Mouse (Mus musculus) heart, adult 9 months (tissue): Measurements from ENCODE around the gene Pgam2.

Experiments used
- DNase-seq, 2 experiments: peaks; one replicate each; pipeline ENCODE4 v3.0.0; 2022; ENCODE audit warnings: low spot score in 2 of 2

Pgam2 gene

DNA sequence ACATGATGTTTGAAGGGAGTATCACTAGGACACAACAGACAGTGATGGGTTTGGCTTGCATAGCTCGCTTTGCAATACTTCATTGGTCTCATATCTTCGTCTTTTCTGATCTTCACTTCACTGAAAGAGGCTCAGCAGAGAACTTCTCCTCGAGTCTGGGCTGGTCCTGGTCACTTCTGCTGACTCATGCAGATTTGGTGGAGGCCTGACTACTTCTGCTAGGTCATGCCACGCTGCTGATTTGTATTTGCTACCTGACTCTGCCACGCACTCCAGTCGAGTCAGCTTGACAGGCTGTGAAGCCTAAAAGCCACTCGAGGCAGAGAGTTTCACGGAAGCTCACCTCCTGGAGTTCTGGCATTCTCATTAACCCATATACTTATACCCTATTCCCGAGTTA is 4.4 kb upstream of the Pgam2 start:
- DNase-seq = no peak

GRCm38 (mm10) chr11:5805711-5806110 is 2.2 kb upstream of the Pgam2 start:
- DNase-seq = no peak

DNA sequence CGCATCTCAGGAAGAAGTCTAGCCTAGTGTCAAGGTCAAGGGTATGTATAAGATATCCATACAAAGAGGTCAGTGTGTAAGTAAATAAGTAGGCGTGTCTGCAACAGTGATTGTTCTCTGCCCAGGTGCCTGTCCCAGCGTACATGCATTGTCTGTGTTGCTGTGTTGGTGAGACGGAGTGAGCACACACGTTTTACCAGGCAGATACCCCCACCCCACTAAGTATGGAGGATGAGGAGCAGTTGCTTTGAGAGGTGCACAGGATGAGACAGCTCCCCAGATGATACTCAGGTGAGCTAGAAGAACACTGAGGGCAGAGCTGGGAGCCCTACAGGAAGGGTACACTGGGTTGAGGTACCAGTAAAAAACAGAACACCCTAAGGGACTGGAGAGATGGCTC is 641 bp upstream of the Pgam2 start:
- DNase-seq = no peak

DNA sequence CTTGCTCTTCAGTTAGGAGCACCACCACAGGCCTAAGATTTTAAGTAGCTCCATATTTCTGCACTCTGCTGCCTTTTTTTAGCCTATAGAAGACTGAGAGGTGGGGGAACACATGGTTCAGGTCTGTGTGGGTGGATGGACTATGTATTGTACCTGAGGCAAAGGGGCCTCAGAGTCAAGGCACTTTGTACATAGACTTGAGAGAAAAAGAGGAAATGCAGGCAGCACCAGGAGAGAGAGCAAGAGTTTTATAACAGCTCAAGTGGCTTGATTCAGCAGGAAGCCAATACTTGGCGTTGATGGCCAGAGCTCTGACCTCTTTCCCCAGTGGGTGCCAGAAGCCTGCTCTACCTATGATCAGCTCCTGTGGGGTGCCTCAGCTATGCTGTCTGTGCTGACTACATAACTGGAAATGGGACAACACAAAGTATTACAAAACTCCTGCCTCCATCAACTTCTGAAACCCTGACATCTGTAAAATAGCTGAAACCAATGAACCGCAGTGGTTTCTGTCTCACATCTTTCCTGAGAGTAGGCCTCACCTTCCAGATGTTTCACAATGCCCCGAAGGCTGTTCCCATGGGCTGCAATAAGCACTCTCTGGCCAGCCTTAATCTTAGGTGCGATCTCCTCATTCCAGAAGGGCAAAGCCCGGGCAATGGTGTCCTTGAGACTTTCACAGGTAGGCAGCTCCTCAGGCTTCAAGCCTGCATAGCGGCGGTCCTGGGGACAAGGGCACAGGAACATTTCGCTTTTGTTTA is 896 bp downstream of the Pgam2 start:
- no peak for DNase-seq

DNA sequence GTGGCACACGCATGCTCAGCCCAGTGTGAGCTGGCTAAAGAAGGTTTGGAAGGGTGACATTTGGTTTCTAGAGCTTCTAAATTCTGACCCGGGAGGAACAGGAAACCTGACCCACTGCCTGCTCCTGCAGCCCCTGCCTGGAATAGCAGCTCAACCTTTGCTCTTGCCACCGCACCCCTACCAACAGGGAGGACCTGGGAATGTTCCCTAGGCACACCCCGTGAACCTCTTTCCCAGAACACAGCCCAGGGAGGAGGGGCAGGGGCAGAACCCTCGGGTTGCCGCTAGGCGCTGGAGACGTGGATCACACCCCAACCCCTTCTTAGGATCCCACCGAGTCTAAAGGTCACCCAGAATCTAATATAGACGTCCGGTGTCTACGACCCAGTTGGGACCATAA is 1.5 kb downstream of the Pgam2 start:
- no peak for DNase-seq

GRCm38 (mm10) chr11:5801511-5801910 is 2.0 kb downstream of the Pgam2 start:
- no peak for DNase-seq

- DNase-seq = no peak
These were observed 3.7 kb downstream of the Pgam2 start for GRCm38 (mm10) chr11:5799621-5800490.

DNA sequence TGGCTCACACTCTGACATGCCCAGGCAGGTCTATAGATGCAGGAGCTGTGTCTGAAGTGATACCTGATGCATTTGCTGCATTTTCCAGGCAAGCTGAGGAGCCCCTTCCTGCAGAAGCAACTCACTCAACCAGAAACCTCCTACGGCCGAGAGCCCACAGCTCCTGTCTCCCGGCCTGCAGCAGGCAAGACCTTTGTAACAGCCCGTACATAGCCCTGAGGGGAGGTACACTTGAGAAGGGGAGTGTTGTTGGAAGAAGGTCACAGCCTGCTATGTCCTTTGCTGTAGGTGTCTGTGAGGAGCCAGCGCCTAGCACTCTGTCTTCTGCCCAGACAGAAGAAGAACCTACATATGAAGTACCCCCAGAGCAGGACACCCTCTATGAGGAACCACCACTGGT is 5.6 kb downstream of the Pgam2 start:
- no peak for DNase-seq

GRCm38 (mm10) chr11:5797371-5797770 is 6.2 kb downstream of the Pgam2 start:
- DNase-seq = no peak

DNA sequence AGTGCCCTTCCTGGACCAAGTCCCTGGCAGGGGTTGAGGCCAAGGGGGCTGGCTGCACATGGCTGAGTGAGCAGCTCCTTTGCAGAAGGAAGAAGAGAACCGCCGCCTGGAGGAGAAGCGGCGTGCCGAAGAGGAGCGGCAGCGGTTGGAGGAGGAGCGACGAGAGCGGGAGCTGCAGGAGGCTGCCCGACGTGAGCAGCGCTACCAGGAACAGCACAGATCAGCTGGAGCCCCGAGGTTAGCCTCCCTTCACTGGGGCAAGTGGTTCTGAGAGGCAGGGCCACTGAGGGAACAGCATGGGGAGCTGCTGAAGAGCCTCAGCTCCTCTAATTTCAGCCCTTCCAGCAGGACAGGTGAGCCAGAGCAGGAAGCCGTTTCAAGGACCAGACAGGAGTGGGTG is 6.6 kb downstream of the Pgam2 start:
- no peak for DNase-seq

DNA sequence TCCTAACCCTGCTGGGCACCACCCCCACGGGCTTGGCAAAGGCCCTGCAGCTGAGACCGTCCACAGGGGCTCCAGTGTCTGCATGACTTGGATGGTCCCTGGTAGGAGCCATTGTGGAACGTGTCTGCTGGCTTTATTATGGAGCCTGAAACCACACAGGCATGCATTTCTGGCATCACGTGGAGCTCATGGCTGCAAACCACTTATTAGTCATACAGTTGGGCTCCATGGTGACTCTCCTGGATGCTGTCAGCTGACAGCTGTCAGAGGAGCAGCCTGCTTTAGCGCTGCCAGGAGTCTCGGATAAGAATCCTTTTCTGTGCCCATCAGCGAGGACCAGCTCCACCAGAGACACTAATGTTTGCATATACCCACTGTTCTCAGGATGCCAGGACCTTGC is 7.8 kb downstream of the Pgam2 start:
- peak; percentile 60 to 62 for DNase-seq

- DNase-seq = no peak
These were observed 8.2 kb downstream of the Pgam2 start for GRCm38 (mm10) chr11:5795290-5795689.

DNA sequence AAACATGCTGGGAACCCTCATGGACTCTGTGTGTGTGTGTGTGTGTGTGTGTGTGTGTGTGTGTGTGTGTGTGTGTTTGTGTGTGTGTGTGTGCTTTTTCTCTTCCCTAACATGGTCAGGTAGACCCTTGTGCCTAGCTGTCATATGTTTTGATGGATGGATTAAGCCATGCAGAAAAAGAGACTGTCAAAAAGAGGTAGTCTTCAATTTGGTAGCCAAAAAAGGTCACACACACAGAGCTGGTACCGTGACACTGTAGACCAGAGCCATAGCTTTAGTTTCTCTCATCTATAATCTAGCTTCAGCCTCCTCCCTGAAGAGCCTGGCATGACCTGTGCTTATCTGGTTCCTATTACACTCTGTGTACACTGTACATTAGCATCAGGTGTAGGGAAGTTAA is 13.1 kb downstream of the Pgam2 start:
- DNase-seq = no peak

- no peak for DNase-seq
These were observed 13.7 kb downstream of the Pgam2 start for GRCm38 (mm10) chr11:5789754-5790333.

- no peak for DNase-seq
These were observed 14.3 kb downstream of the Pgam2 start for GRCm38 (mm10) chr11:5789071-5789753.

- DNase-seq = peak; percentile 96 to 97
These were observed 15.2 kb downstream of the Pgam2 start, which contains the start of gene Dbnl for GRCm38 (mm10) chr11:5788056-5789014. TSS of gene Dbnl (plus strand) at chr11:5788488.

- no peak for DNase-seq
These were observed 15.9 kb downstream of the Pgam2 start for GRCm38 (mm10) chr11:5787671-5788055.

- no peak for DNase-seq
These were observed 17.8 kb downstream of the Pgam2 start for GRCm38 (mm10) chr11:5785732-5786131.

DNA sequence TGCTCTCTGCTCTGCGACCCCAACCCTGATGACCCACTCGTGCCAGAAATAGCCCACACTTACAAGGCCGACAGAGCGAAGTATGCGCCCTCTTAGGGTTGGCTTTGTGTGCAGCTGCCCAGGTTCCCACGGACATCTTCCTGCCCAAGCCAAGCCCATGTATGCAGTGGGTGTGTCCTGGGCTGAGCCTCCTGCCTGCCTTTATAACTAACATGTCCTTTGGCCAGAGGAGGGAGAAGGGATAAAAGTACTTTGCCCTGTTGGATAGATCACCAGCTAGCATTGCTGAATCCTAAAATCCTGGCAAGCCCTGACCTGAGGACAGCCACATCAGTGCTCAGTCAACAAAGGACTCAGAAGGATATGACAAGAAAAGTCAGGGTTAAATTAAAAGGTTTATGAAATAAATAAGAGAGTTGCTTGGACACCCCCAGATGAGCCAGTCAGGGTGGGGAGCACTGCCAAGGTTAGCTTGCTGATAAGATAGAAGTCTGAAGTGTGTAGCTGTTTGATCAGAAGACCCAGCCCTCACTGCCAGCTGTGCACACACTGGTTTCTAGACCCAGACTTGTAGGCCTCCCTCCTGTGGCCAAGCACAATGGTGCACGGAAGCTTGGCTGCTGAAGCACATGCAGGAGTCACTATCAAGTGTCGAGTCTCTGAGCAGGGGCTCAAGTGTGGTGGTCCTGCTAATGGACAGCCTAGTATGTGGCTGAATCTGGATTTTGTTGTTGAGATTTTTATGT is 21.2 kb downstream of the Pgam2 start:
- DNase-seq = no peak

DNA sequence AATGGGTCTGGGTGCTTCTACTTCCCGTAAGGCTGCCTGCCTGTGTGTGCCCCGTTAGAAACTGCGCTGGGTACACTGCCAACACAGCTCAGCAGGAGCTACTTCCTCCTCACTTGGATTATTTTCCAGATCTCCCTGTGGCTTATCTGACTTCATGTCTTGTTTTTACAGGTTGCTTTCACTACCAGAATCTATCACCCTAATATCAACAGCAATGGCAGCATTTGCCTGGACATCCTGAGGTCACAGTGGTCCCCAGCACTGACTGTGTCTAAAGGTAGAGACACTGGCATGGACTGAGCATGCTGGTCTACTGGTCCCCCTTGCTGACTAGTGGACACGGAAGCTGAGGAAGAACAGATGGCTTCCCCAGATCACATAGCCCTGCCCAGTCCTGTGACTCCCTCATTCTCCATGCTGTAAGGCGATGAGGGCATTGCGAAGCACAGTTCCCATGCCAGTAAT is 23.5 kb downstream of the Pgam2 start:
- no peak for DNase-seq
